Mouse (Mus musculus) CH12.LX (cell line): Measurements from ENCODE around the gene Chia1. TPM values are rescaled to one million over a fixed set of nuclear protein-coding genes. Genes with fewer than 3 reads are reported as not detected.

Experiments
- DNase-seq: peaks from one replicate; pipeline ENCODE4 v3.0.0-alpha.2; 2013; ENCODE audit errors: extremely low read depth
- H3K27ac ChIP-seq: 2 replicates; pipeline ENCODE4 v1.5.1; 2012; ENCODE audit warnings: low read depth, mild to moderate bottlenecking, control low read depth, moderate library complexity; ENCODE audit not compliant: insufficient read depth
- H3K27me3 ChIP-seq: replicated peaks from 2 replicates; pipeline ENCODE3; 2012; ENCODE audit warnings: inconsistent platforms
- H3K36me3 ChIP-seq, 2 experiments: replicated peaks in 1 of 2; 2 replicates each; pipeline versions ENCODE3 to v1.6.1; 2012; ENCODE audit warnings: inconsistent platforms in 1 of 2, low read length in 1 of 2, mild to moderate bottlenecking in 1 of 2, mixed read lengths in 1 of 2, moderate library complexity in 1 of 2; ENCODE audit not compliant: control insufficient read depth in 1 of 2, insufficient read depth in 1 of 2
- H3K4me1 ChIP-seq, 2 experiments: 2 replicates each; pipeline ENCODE4 v1.6.1; 2012; ENCODE audit warnings: inconsistent platforms in 1 of 2, moderate library complexity in 1 of 2; ENCODE audit not compliant: insufficient read depth in 2 of 2, control insufficient read depth in 1 of 2
- H3K4me2 ChIP-seq: 2 replicates; pipeline ENCODE4 v1.6.1; 2012; ENCODE audit warnings: low read depth, mild to moderate bottlenecking, control low read depth; ENCODE audit not compliant: poor library complexity, insufficient read depth, severe bottlenecking
- H3K4me3 ChIP-seq, 3 experiments: fragments of 150-350 bp in 1 of 3; sonication (generic) in 1 of 3; replicated peaks in 1 of 3; 2 replicates each; pipeline versions ENCODE3 to v1.5.1; 2011 to 2012; ENCODE audit warnings: low read depth in 2 of 3, low read length in 2 of 3, mild to moderate bottlenecking in 2 of 3, moderate library complexity in 2 of 3, control low read depth in 1 of 3, improper control_type of control experiment in 1 of 3, inconsistent platforms in 1 of 3, mixed read lengths in 1 of 3; ENCODE audit not compliant: poor library complexity in 1 of 3
- H3K79me2 ChIP-seq: replicated peaks from 2 replicates; pipeline ENCODE4 v1.6.1; 2012; ENCODE audit warnings: mild to moderate bottlenecking, moderate library complexity; ENCODE audit not compliant: control insufficient read depth, poor library complexity, insufficient read depth, severe bottlenecking; ENCODE audit errors: extremely low read depth
- H3K9ac ChIP-seq: 2 replicates; pipeline ENCODE4 v1.6.1; 2012; ENCODE audit warnings: low read depth, mild to moderate bottlenecking, control low read depth, moderate library complexity; ENCODE audit not compliant: insufficient read depth
- H3K9me3 ChIP-seq: replicated peaks from 2 replicates; pipeline ENCODE3; 2012; ENCODE audit warnings: low read length, inconsistent platforms, mixed read lengths
- CHD1 ChIP-seq: IDR thresholded peaks from 2 replicates; pipeline ENCODE4 v1.6.1; 2012; ENCODE audit warnings: low read depth, low read length, improper control_type of control experiment, inconsistent platforms
- CHD2 ChIP-seq: IDR thresholded peaks from 2 replicates; pipeline ENCODE4 v1.6.1; 2011; ENCODE audit warnings: low read length, improper control_type of control experiment
- CTCF ChIP-seq, 2 experiments: IDR thresholded peaks in 1 of 2; conservative IDR thresholded peaks in 1 of 2; 2 replicates each; pipeline ENCODE4 v1.5.1; 2011 to 2012; ENCODE audit warnings: low read depth in 2 of 2, low read length in 2 of 2, improper control_type of control experiment in 1 of 2, inconsistent platforms in 1 of 2, mild to moderate bottlenecking in 1 of 2, moderate library complexity in 1 of 2
- EP300 ChIP-seq: IDR thresholded peaks from 2 replicates; pipeline ENCODE4 v1.6.1; 2011; ENCODE audit warnings: low read length, improper control_type of control experiment
- ETS1 ChIP-seq: conservative IDR thresholded peaks from 2 replicates; pipeline ENCODE4 v1.6.1; 2012; ENCODE audit warnings: low read depth, mild to moderate bottlenecking, inconsistent platforms, low read length, improper control_type of control experiment, moderate library complexity
- GABPA ChIP-seq: IDR thresholded peaks from 2 replicates; pipeline ENCODE4 v1.6.1; 2012; ENCODE audit warnings: low read depth, low read length, improper control_type of control experiment, inconsistent platforms; ENCODE audit not compliant: insufficient replicate concordance
- IRF4 ChIP-seq: IDR thresholded peaks from 2 replicates; pipeline ENCODE4 v1.6.1; 2014; ENCODE audit warnings: low read depth, mild to moderate bottlenecking, inconsistent platforms, low read length, improper control_type of control experiment
- JUN ChIP-seq: IDR thresholded peaks from 2 replicates; pipeline ENCODE4 v1.6.1; 2011; ENCODE audit warnings: low read depth, mild to moderate bottlenecking, low read length, improper control_type of control experiment, moderate library complexity; ENCODE audit not compliant: insufficient read depth
- JUND ChIP-seq: conservative IDR thresholded peaks from 2 replicates; pipeline ENCODE4 v1.6.1; 2011; ENCODE audit warnings: low read depth, low read length, improper control_type of control experiment
- KAT2A ChIP-seq: IDR thresholded peaks from 2 replicates; pipeline ENCODE4 v1.6.1; 2012; ENCODE audit warnings: low read length, improper control_type of control experiment, inconsistent platforms; ENCODE audit not compliant: insufficient replicate concordance
- MAX ChIP-seq: IDR thresholded peaks from 2 replicates; pipeline ENCODE4 v1.6.1; 2011; ENCODE audit warnings: low read length, improper control_type of control experiment
- MAZ ChIP-seq: IDR thresholded peaks from 2 replicates; pipeline ENCODE4 v1.6.1; 2012; ENCODE audit warnings: low read depth, mild to moderate bottlenecking, inconsistent platforms, low read length, improper control_type of control experiment, moderate library complexity
- MEF2A ChIP-seq: IDR thresholded peaks from 2 replicates; pipeline ENCODE4 v1.6.1; 2014; ENCODE audit warnings: low read depth, mild to moderate bottlenecking, inconsistent platforms, low read length, improper control_type of control experiment, borderline replicate concordance
- MXI1 ChIP-seq: IDR thresholded peaks from 2 replicates; pipeline ENCODE4 v1.6.1; 2011; ENCODE audit warnings: mild to moderate bottlenecking, low read depth, low read length, improper control_type of control experiment
- NELFE ChIP-seq: IDR thresholded peaks from 2 replicates; pipeline ENCODE4 v1.6.1; 2011; ENCODE audit warnings: low read depth, low read length, improper control_type of control experiment
- NRF1 ChIP-seq: IDR thresholded peaks from 2 replicates; pipeline ENCODE4 v1.6.1; 2014; ENCODE audit warnings: low read depth, mild to moderate bottlenecking, inconsistent platforms, low read length, improper control_type of control experiment, moderate library complexity
- POLR2AphosphoS2 ChIP-seq: IDR thresholded peaks from 2 replicates; pipeline ENCODE4 v1.6.1; 2011; ENCODE audit warnings: low read depth, low read length, improper control_type of control experiment
- SIN3A ChIP-seq: IDR thresholded peaks from 2 replicates; pipeline ENCODE4 v1.6.1; 2012; ENCODE audit warnings: low read length, improper control_type of control experiment, inconsistent platforms
- TBP ChIP-seq: conservative IDR thresholded peaks from 2 replicates; pipeline ENCODE4 v1.6.1; 2011; ENCODE audit warnings: low read depth, low read length, improper control_type of control experiment
- UBTF ChIP-seq: IDR thresholded peaks from 2 replicates; pipeline ENCODE4 v1.6.1; 2012; ENCODE audit warnings: low read depth, mild to moderate bottlenecking, inconsistent platforms, low read length, improper control_type of control experiment, moderate library complexity
- USF2 ChIP-seq: conservative IDR thresholded peaks from 2 replicates; pipeline ENCODE4 v1.6.1; 2011; ENCODE audit warnings: low read depth, low read length, improper control_type of control experiment
- ZC3H11A ChIP-seq: IDR thresholded peaks from 2 replicates; pipeline ENCODE4 v1.6.1; 2012; ENCODE audit warnings: low read depth, mild to moderate bottlenecking, inconsistent platforms, low read length, improper control_type of control experiment
- ZKSCAN1 ChIP-seq: IDR thresholded peaks from 2 replicates; pipeline ENCODE4 v1.6.1; 2012; ENCODE audit warnings: low read depth, inconsistent platforms, low read length, improper control_type of control experiment, borderline replicate concordance
- ZMIZ1 ChIP-seq: IDR thresholded peaks from 2 replicates; pipeline ENCODE4 v1.6.1; 2012; ENCODE audit warnings: low read depth, mild to moderate bottlenecking, inconsistent platforms, low read length, improper control_type of control experiment
- dilution Hi-C: fragments of 300-500 bp; cut with MboI; formaldehyde crosslinking; loops from 2 replicates; pipeline ENCODE4 v1.14.3; 2020; ENCODE audit warnings: low sequenced_read_pairs; ENCODE audit not compliant: extremely low pct_unique_long_range_greater_than_20kb, extremely low pct_ligation_motif_present
- in situ Hi-C: fragments of 300-500 bp; cut with MboI; formaldehyde crosslinking; loops from 3 replicates; pipeline ENCODE4 v1.14.3; 2019; ENCODE audit warnings: low sequenced_read_pairs, low pct_ligation_motif_present, low pct_unique_long_range_greater_than_20kb, mixed read lengths
- polyA plus RNA-seq: library from polyadenylated mRNA; unstranded; fragments of >175 nt; gene quantifications from 2 replicates; pipeline ENCODE4 v1.2.1, GENCODE M21; 2012; ENCODE audit warnings: low read depth; ENCODE audit not compliant: insufficient read length
- total RNA-seq, 2 experiments: library from RNA; depleted of rRNA; stranded (reverse); fragments of 300-350 nt in 1 of 2; fragments of >200 nt in 1 of 2; gene quantifications; 2 replicates each; pipeline ENCODE4 v1.2.3; 2012 to 2014

Gene Chia1
- total and polyA plus RNA-seq, 3 experiments = 0.46 to 0.47 TPM; not detected in 1

- no peaks in the 10 kb centered on the region for H3K27me3 ChIP-seq
- TF ChIP-seq ETS1 (no peak), ZKSCAN1 (no peak), CTCF (conservative IDR thresholded peaks at IDR 0.05 in 1 of 2, IDR thresholded peaks at IDR 0.05 in 1 of 2; ENCODE audit: low read depth in 2 of 2, low read length in 2 of 2) (no peak), KAT2A (no peak), ZMIZ1 (no peak), ZC3H11A (no peak), NELFE (no peak), CHD2 (no peak), JUND (no peak)
- TF ChIP-seq, all 38 proteins: peak for 0
- dilution Hi-C loops (no loop called here), in situ Hi-C loops (no loop called here)
- Histone ChIP-seq H3K79me2 (no peaks in the 10 kb centered on the region), H3K9me3 (no peaks in the 10 kb centered on the region), H3K4me2 (no peak overlapping the region), H3K4me1 (no peaks in the 10 kb centered on the region), H3K27ac (no peak overlapping the region), H3K4me3 (no peak overlapping the region), H3K36me3 (no peaks in the 10 kb centered on the region), H3K9ac (no peak overlapping the region)
- no peak for DNase-seq
Observed at GRCm38 (mm10) chr3:106131690-106132089, 18.7 kb downstream of the Chia1 start.

GRCm38 (mm10) chr3:106144081-106144480 lies 31.1 kb downstream of the Chia1 start:
- Histone ChIP-seq H3K9me3 (no peaks in the 10 kb centered on the region), H3K36me3 (no peaks in the 10 kb centered on the region), H3K4me1 (0 out of 4 replicates have a peak, but pooled peaks cover 0 to 2% of the 10 kb centered on the region in 2 experiments), H3K9ac (no peak overlapping the region), H3K4me3 (no peak overlapping the region)
- dilution Hi-C loops (no loop called here), in situ Hi-C loops (no loop called here)
- no peak for TF ChIP-seq EP300
- TF ChIP-seq, all 38 proteins: peak for 0
- no peaks in the 10 kb centered on the region for H3K79me2 ChIP-seq
- no peak overlapping the region for H3K27ac ChIP-seq
- no peaks in the 10 kb centered on the region for H3K27me3 ChIP-seq
- H3K4me2 ChIP-seq = no peak overlapping the region
- no peak for DNase-seq

GRCm38 (mm10) chr3:106154413-106154812 lies 41.4 kb downstream of the Chia1 start:
- in situ Hi-C loops (no loop called here), dilution Hi-C loops (no loop called here)
- Histone ChIP-seq H3K36me3 (no peaks in the 10 kb centered on the region), H3K4me1 (no peaks in the 10 kb centered on the region), H3K79me2 (no peaks in the 10 kb centered on the region), H3K9me3 (no peaks in the 10 kb centered on the region), H3K9ac (no peak overlapping the region), H3K4me2 (no peak overlapping the region)
- no peak for DNase-seq
- TF ChIP-seq MEF2A (no peak), CHD1 (no peak), IRF4 (no peak), GABPA (no peak), NRF1 (no peak), TBP (no peak), JUN (no peak), KAT2A (no peak), CTCF (conservative IDR thresholded peaks at IDR 0.05 in 1 of 2, IDR thresholded peaks at IDR 0.05 in 1 of 2; ENCODE audit: low read depth in 2 of 2, low read length in 2 of 2) (no peak), MAZ (no peak), UBTF (no peak), MAX (no peak), CHD2 (no peak), ZKSCAN1 (no peak), SIN3A (no peak), MXI1 (no peak), POLR2AphosphoS2 (no peak), USF2 (no peak)
- TF ChIP-seq, all 38 proteins: peak for 0
- H3K27ac ChIP-seq = no peak overlapping the region
- H3K4me3 ChIP-seq = no peak overlapping the region
- no peaks in the 10 kb centered on the region for H3K27me3 ChIP-seq
